Mouse (Mus musculus) telencephalon, adult 2 months (tissue): ENCODE results near the gene Hdac9.

Source experiments
- DNase-seq: peaks from one replicate; pipeline ENCODE4 v3.0.0-alpha.2; 2011; ENCODE audit warnings: low read depth, low spot score

Hdac9 gene

GRCm38 (mm10) chr12:34916995-34917394, at the start of gene Hdac9:
Gene Hdac9 (minus strand): TSS chr12:34917095.
- no peak for DNase-seq

- no peak for DNase-seq
Measured at GRCm38 (mm10) chr12:34949066-34949706, 32.3 kb upstream of the Hdac9 start.

DNA sequence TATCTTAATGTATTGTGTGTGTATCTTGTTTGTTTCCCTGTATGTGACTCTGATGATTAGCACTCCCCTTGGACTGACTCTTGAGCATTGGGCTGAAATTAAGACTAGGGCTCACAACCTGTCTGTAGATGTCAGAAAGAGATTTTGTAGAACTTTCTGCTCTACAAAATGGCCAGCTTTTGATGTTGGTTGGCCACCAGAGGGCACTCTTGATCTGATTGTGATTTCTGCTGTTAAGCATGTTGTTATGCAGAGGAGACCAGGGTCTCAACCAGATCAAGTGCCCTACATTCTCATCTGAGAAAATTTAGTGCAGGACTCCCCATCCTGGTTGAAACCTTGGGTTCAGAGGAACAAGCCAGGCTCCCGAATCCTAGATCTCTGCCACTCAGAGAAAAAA, 21.0 kb upstream of the Hdac9 start:
- no peak for DNase-seq

GRCm38 (mm10) chr12:34908008-34908407, 8.9 kb downstream of the Hdac9 start:
- no peak for DNase-seq

- peak; percentile 64 for DNase-seq
Measured at GRCm38 (mm10) chr12:34907506-34907850, 9.4 kb downstream of the Hdac9 start.

GRCm38 (mm10) chr12:34906704-34907505, 10.0 kb downstream of the Hdac9 start:
- DNase-seq, result no peak

- no peak for DNase-seq
Measured at GRCm38 (mm10) chr12:34906376-34906703, 10.6 kb downstream of the Hdac9 start.

DNA sequence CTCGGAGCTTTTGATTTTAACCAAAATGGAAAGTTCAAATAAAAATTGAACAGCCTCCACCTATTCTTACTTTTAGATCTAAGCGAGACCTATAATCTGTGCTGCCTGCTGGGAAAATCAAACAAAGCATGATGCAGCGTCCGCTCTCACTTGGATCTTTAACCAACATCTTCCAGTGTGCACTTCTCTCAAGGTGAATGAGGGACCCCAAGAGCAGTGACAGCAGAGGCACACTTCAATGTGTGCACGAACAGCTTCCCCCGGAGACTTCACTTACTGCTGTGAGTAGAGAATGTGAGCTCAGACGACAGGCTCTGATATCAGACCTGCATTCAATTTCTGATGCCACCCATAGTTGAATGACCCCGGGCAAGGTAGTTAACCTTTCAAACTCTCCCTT, 16.7 kb downstream of the Hdac9 start:
- no peak for DNase-seq

DNA sequence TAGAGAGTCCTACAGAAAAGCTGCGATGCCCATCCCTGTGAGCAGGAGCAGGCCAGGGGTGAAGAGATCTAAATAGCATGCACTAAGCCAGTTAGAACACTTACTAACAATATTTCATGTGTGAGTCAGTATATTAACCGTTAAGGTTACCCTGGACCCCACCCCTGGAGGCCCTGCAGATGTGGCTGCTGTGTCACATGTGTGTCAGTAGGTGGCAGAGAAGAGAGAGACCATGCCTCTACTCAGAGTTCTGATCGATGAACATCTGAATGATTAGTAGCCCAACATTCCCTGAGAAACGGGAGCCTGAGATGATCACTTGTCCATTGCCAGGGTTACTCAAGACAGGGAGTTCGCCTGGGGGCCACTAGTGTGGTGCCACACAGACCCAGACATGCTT, 22.0 kb downstream of the Hdac9 start:
- no peak for DNase-seq

DNA sequence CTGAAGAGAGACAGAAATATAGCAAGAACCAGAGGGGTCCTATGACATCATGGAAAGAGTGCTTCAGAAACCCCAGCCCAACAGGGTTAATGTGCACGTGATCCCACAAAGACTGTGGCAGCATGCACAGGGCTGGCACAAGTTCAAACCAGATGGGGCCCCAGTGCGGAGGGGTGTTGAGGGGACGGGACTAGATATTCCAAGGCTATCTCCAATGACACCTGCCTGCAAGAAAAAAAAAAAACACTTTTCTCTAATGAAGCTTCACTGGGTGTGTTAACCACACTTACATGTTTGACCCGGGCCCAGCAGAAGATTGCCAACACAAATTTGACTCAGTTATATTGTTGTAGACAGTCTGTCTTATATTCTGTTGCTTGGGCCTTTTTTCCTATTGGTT, 28.2 kb downstream of the Hdac9 start:
- DNase-seq, result no peak

- DNase-seq, result no peak
Measured at GRCm38 (mm10) chr12:34874926-34875325, 42.0 kb downstream of the Hdac9 start.

- DNase-seq, result peak; percentile 23
Measured at GRCm38 (mm10) chr12:34871028-34871427, 45.9 kb downstream of the Hdac9 start.

- DNase-seq, result no peak
Measured at GRCm38 (mm10) chr12:34841196-34841595, 75.7 kb downstream of the Hdac9 start.

- no peak for DNase-seq
Measured at GRCm38 (mm10) chr12:34837318-34837717, 79.6 kb downstream of the Hdac9 start.

- DNase-seq, result no peak
Measured at GRCm38 (mm10) chr12:34836864-34837263, 80.0 kb downstream of the Hdac9 start.

DNA sequence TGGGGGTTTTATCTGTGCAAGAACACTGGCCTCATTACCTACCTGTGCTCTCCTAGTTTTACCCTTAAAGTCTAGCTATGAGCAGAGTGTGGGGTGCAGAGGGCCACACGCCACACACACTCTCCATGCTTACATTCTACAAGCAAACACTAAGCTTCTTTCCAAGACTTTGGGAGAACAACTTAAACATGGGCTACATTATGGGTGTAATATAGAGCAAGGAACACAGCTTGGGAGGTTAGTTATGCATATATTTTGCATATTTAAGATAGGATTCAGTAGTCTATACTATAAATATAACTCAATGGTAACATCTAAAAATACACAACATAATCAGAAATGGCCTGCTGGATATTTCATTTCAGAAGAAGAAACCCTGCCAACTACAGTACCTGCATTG, 80.8 kb downstream of the Hdac9 start:
- no peak for DNase-seq

- DNase-seq, result no peak
Measured at GRCm38 (mm10) chr12:34835493-34835892, 81.4 kb downstream of the Hdac9 start.

DNA sequence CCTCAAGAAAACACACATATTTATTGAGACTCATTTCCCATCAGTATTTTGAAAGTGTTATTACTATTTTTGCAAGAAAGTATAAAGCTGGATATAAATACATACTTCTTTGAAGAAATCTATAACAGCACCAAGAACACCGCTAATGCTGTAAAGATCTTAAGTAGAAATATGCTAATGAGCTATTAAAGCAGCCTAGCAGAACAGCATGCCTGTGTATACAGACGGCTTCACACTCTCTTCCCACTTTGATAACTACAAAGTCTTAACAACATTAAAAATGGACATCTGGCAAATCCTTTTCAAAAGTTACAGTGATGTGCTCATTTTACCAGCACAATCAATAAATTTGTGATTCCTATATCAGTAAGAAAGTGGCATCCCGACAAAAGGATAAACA, 88.2 kb downstream of the Hdac9 start:
- DNase-seq, result no peak

- no peak for DNase-seq
Measured at GRCm38 (mm10) chr12:34826931-34827330, 90.0 kb downstream of the Hdac9 start.

DNA sequence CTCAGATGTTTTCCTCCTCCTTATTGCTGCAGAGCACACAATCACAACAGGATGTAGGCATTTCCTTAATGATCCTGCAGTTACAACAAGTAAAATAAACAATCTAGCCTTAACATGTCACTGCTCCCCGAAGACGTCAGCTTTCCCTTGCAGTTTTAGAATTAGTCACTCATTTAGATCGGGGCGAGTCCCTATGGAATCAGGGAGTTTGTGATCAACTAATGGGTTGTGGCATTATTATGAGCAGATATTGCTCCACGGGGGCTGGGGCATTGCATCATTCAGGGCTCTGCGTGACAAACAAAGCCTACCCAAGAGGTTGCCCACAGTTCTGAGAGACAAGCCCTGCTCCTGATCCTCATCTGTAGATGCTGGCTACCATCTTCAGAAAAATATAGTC, 96.7 kb downstream of the Hdac9 start:
- no peak for DNase-seq

GRCm38 (mm10) chr12:34811673-34812613, 105.0 kb downstream of the Hdac9 start:
- DNase-seq, result peak; percentile 33

GRCm38 (mm10) chr12:34810221-34810620, 106.7 kb downstream of the Hdac9 start:
- DNase-seq, result no peak
